Mouse (Mus musculus) forebrain, postnatal 0 days (tissue): ENCODE measurements around the gene Vamp9. TPM values are rescaled to one million over a fixed set of nuclear protein-coding genes. Genes with fewer than 3 reads are reported as not detected.

Source experiments
- ATAC-seq: fragments of 200-750 bp; cut with Nextera tagmentation; 2 replicates; pipeline ENCODE4 v1.8.0; 2017; ENCODE audit warnings: mild to moderate bottlenecking, moderate library complexity
- DNase-seq: peaks from one replicate; pipeline ENCODE4 v3.0.0-alpha.2; 2015
- H3K27ac ChIP-seq: fragments of 300-500 bp; sonication (generic); 2 replicates; pipeline ENCODE4 v1.5.1; 2014; ENCODE audit warnings: low read depth, mild to moderate bottlenecking, antibody characterized with exemption, low read length, moderate library complexity, mixed read lengths
- H3K27me3 ChIP-seq: fragments of 300-500 bp; sonication (generic); 2 replicates; pipeline ENCODE4 v1.6.1; 2014; ENCODE audit warnings: mild to moderate bottlenecking, low read length, mixed read lengths; ENCODE audit not compliant: insufficient read depth
- H3K36me3 ChIP-seq: fragments of 300-500 bp; sonication (generic); 2 replicates; pipeline ENCODE4 v1.6.1; 2014; ENCODE audit warnings: mild to moderate bottlenecking, moderate library complexity; ENCODE audit not compliant: insufficient read depth
- H3K4me1 ChIP-seq: fragments of 300-500 bp; sonication (generic); 2 replicates; pipeline ENCODE4 v1.6.1; 2014; ENCODE audit warnings: antibody characterized with exemption; ENCODE audit not compliant: insufficient read depth
- H3K4me2 ChIP-seq: fragments of 300-500 bp; sonication (generic); 2 replicates; pipeline ENCODE4 v1.6.1; 2014; ENCODE audit warnings: low read depth, mild to moderate bottlenecking, moderate library complexity
- H3K4me3 ChIP-seq: fragments of 300-500 bp; sonication (generic); 2 replicates; pipeline ENCODE4 v1.5.1; 2014; ENCODE audit warnings: low read depth, low read length, mixed read lengths
- H3K9ac ChIP-seq: fragments of 300-500 bp; sonication (generic); 2 replicates; pipeline ENCODE4 v1.6.1; 2014; ENCODE audit warnings: mild to moderate bottlenecking
- H3K9me3 ChIP-seq: fragments of 300-500 bp; sonication (generic); 2 replicates; pipeline ENCODE4 v1.6.1; 2016; ENCODE audit warnings: low read length
- CTCF ChIP-seq: sonication (generic); IDR thresholded peaks from 2 replicates; pipeline ENCODE4 v1.5.1; 2016; ENCODE audit warnings: antibody characterized with exemption, control low read depth, low read depth
- WGBS: fragments of 180-500 bp; shearing (Covaris S2); extraction: QIAGEN DNeasy Blood & Tissue Kit; methylation state at CpG from one replicate; pipeline ENCODE4 v1.1.7; 2014; 5-methylcytosine and 5-hydroxymethylcytosine counted together
- polyA plus RNA-seq: library from polyadenylated mRNA; unstranded; fragments of >200 nt; fragmentation: Nextera tagmentation; extraction: Ambion mirVana; gene quantifications from 2 replicates; pipeline ENCODE4 v1.2.1, GENCODE M21; 2015
- total RNA-seq: library from RNA; depleted of rRNA; stranded (reverse); fragments of >200 nt; gene quantifications from 2 replicates; pipeline ENCODE4 v1.2.3, GENCODE M21; 2014

Vamp9 gene
- total and polyA plus RNA-seq, 2 experiments from 2014 or later: 0.52 to 0.73 TPM

- Histone ChIP-seq H3K9ac (no peak overlapping the region), H3K4me3 (no peak overlapping the region), H3K4me2 (no peak overlapping the region), H3K36me3 (no peaks in the 10 kb centered on the region), H3K9me3 (no peaks in the 10 kb centered on the region), H3K27me3 (no peaks in the 10 kb centered on the region), H3K4me1 (0 out of 2 replicates have a peak, but pooled peaks cover 5% of the 10 kb centered on the region), H3K27ac (no peak overlapping the region)
- DNase-seq (no peak), ATAC-seq (no peak)
- no peak for TF ChIP-seq CTCF
- 42% methylated on average over 10 of the region's 10 CpGs for WGBS
Observed at GRCm38 (mm10) chr5:99941776-99942502, 35.9 kb downstream of the Vamp9 start.

- Histone ChIP-seq H3K27ac (no peak overlapping the region), H3K36me3 (peaks cover 4% of the 10 kb centered on the region; the same call in 1 of the 2 replicates), H3K9me3 (no peaks in the 10 kb centered on the region), H3K4me2 (no peak overlapping the region), H3K4me3 (no peak overlapping the region), H3K9ac (no peak overlapping the region), H3K4me1 (no peaks in the 10 kb centered on the region), H3K27me3 (no peaks in the 10 kb centered on the region)
- DNase-seq (no peak), ATAC-seq (no peak)
- no peak for TF ChIP-seq CTCF
- WGBS: 97% methylated on average over 5 of the region's 5 CpGs
Observed at GRCm38 (mm10) chr5:99952513-99952912, 46.5 kb downstream of the Vamp9 start.

DNA sequence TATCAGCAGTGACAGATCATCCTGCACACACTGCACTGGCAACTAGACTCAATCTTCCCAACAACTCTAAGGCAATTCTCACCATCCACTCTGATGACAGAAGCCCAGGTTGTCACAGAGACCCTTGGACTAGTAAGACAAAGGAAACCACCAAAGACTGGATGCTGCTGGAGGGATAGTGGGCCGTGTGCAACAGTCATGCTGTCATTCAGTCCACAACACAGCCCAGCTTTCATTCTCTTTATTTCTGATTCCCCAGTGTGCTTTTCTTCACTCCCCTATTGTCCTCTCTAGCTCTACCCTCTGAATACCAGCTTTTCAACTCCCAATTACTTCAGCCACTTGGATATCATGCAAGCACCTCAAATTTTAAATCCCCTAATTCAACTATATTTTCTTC, 47.8 kb downstream of the Vamp9 start:
- H3K9ac ChIP-seq: no peak overlapping the region
- 9% methylated on average over 1 of the region's 1 CpGs for WGBS
- ATAC-seq (peak; percentile 55), DNase-seq (no peak)
- H3K27ac ChIP-seq: no peak overlapping the region
- H3K4me2 ChIP-seq: no peak overlapping the region
- H3K4me1 ChIP-seq: no peaks in the 10 kb centered on the region
- H3K27me3 ChIP-seq: no peaks in the 10 kb centered on the region
- TF ChIP-seq CTCF: no peak
- peaks cover 11% of the 10 kb centered on the region for H3K36me3 ChIP-seq
- no peak overlapping the region for H3K4me3 ChIP-seq
- no peaks in the 10 kb centered on the region for H3K9me3 ChIP-seq

- Histone ChIP-seq H3K4me3 (no peak overlapping the region), H3K27me3 (no peaks in the 10 kb centered on the region), H3K27ac (no peak overlapping the region), H3K4me1 (no peaks in the 10 kb centered on the region), H3K4me2 (no peak overlapping the region), H3K36me3 (peaks cover 35% of the 10 kb centered on the region), H3K9ac (no peak overlapping the region), H3K9me3 (no peaks in the 10 kb centered on the region)
- WGBS: 97% methylated on average over 1 of the region's 1 CpGs
- TF ChIP-seq CTCF: no peak
- ATAC-seq: no peak
- no peak for DNase-seq
Observed at GRCm38 (mm10) chr5:99958666-99959065, 52.6 kb downstream of the Vamp9 start.

- Histone ChIP-seq H3K27ac (no peak overlapping the region), H3K4me2 (no peak overlapping the region), H3K27me3 (no peaks in the 10 kb centered on the region), H3K9ac (no peak overlapping the region), H3K36me3 (peaks cover 40% of the 10 kb centered on the region), H3K9me3 (no peaks in the 10 kb centered on the region), H3K4me3 (no peak overlapping the region), H3K4me1 (no peaks in the 10 kb centered on the region)
- no peak for TF ChIP-seq CTCF
- 72% methylated on average over 2 of the region's 2 CpGs for WGBS
- ATAC-seq (no peak), DNase-seq (no peak)
Observed at GRCm38 (mm10) chr5:99959236-99959936, 53.3 kb downstream of the Vamp9 start.

DNA sequence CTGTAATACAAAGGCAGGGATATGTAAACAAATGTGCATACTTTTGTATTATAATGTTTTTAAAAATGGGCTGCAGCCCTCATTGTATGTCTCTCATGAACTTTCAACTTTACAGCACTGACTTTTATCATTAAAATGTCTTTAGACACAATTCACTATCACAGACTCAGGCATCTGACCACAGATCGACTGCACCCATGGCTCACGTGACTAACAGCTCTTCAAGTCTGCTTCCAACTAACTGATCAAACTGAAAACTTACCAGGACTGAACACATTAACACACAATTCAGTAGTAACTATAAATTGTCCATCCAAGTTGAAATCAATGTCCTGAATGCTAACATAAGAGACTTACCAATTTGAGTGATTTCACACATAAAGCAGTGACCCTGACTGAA, 53.9 kb downstream of the Vamp9 start:
- 88% methylated on average over 2 of the region's 2 CpGs for WGBS
- no peak for DNase-seq
- ATAC-seq: no peak
- Histone ChIP-seq H3K36me3 (peaks cover 42% of the 10 kb centered on the region), H3K9ac (no peak overlapping the region), H3K4me1 (no peaks in the 10 kb centered on the region), H3K27me3 (no peaks in the 10 kb centered on the region), H3K4me3 (no peak overlapping the region), H3K4me2 (no peak overlapping the region), H3K27ac (no peak overlapping the region), H3K9me3 (no peaks in the 10 kb centered on the region)
- no peak for TF ChIP-seq CTCF

DNA sequence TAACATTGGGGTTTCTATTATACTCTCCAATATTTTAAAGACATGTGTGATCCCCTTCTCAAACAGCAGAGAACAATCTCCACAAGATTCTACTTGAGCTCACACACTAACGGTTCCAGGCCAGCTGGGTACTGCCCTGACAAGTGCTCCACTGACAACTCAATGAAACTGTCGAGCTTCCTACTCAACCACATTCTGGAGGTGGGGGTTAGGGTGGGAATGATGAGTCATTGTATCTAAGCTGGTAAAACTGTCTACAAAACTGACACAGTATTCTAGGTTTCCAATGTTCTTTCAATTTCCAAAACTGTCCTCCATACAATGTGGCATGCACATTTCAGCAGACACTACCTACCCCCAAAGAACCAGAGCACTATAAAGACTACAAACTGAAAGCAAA, 67.9 kb downstream of the Vamp9 start:
- H3K27ac ChIP-seq: no peak overlapping the region
- WGBS: 10% methylated on average over 2 of the region's 2 CpGs
- ATAC-seq (no peak), DNase-seq (no peak)
- H3K9me3 ChIP-seq: no peaks in the 10 kb centered on the region
- H3K4me1 ChIP-seq: peaks cover 24% of the 10 kb centered on the region
- TF ChIP-seq CTCF: no peak
- no peak overlapping the region for H3K9ac ChIP-seq
- H3K27me3 ChIP-seq: no peaks in the 10 kb centered on the region
- no peak overlapping the region for H3K4me2 ChIP-seq
- H3K4me3 ChIP-seq: no peak overlapping the region
- no peaks in the 10 kb centered on the region for H3K36me3 ChIP-seq
